Mouse (Mus musculus): ENCODE results near the gene Dnaja1. TPM values are rescaled to one million over a fixed set of nuclear protein-coding genes. Genes with fewer than 3 reads are reported as not detected.

Dnaja1 gene
- polyA plus RNA-seq, 1 experiment from 2014 or later, result 317 TPM

DNA sequence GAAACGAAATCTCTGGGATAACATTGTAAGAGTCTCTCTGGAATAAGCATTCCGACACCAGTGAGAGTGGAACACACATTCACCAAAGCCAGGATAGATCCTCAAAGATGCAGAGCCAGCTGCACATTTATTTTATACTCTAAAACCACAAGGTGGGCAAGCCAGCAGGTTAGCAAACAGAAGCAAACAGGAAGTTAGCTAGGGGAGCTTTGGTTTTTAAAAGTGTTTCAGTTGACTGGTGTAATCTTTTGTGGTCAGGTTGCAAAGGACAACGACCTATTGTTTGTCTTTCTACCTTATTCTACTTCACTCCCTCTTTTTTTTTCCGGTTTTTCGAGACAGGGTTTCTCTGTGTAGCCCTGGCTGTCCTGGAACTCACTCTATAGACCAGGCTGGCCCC, 37.9 kb downstream of the Dnaja1 start:
- H3K27ac ChIP-seq (ENCODE audit: low read depth, low read length), result no peak overlapping the region
- ATAC-seq (replicated peaks; ENCODE audit: insufficient number of reproducible peaks, low FRiP score, low TSS enrichment), result no peak

DNA sequence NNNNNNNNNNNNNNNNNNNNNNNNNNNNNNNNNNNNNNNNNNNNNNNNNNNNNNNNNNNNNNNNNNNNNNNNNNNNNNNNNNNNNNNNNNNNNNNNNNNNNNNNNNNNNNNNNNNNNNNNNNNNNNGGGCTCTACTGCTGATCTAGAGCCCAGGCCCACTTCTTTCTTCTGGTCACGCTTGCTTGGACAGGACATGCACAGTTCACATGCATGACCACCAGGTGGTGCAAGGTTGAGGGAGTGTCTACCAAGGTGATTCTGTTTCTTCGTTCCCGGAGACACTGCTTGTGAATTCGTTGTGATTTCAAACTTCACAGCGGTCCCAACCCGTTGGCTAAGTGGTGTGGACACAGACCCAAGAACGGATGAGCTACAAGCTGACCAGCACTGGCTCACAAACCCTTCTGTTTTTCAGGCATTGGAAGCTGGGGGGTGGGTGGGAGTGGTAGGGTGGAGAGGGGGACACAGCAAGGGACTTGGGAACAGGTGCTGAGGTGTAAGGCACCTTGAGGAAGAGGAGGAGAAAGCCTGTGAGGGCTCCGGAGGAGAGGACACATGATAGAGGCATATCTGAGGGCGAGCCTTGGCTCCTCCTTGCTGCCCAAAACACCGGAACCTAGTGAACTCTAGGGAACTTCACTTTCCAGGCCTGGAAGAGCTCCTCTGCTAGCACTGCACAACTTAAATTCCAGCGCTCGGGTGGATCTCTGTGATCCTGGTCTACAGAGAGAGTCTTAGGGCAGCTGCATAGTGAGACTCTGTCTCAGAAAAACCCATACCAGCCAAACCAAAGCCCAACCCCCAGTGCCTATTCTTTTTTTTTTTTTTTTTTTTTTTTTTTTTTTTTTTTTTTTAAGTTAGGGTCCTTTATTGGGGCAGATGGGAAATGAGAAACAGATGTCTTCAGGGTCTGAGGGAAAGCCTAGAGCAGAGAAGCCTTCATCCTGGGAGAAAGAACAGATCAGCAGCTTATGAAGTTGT, 52.6 kb downstream of the Dnaja1 start:
- Histone ChIP-seq H3K9ac (ENCODE audit: low read depth, low read length) (peak overlapping the region; percentile 54; the same call in 1 of the 2 replicates), H3K4me2 (peak overlapping the region; percentile 65), H3K27ac (ENCODE audit: low read depth, low read length) (no peak overlapping the region), H3K9me3 (replicated peaks; ENCODE audit: control insufficient read depth, low read length) (no peaks in the 10 kb centered on the region), H3K36me3 (ENCODE audit: control insufficient read depth, insufficient read depth, low read length) (no peaks in the 10 kb centered on the region), H3K4me3 (ENCODE audit: low read depth, low read length) (peak overlapping the region; percentile 24), H3K27me3 (ENCODE audit: control insufficient read depth, insufficient read depth, low read length) (no peaks in the 10 kb centered on the region), H3K4me1 (ENCODE audit: control insufficient read depth, insufficient read depth, low read length) (no peaks in the 10 kb centered on the region)
- 14% methylated on average over 12 of the region's 12 CpGs for WGBS (ENCODE audit: insufficient replicate concordance)
- ATAC-seq (replicated peaks; ENCODE audit: insufficient number of reproducible peaks, low FRiP score, low TSS enrichment), result peak; percentile 33; the same call in 1 of the 2 replicates

More for the DNA sequence above, 37.9 kb downstream of the Dnaja1 start:
- 45% methylated on average over 5 of the region's 5 CpGs for WGBS (ENCODE audit: insufficient replicate concordance)
- Histone ChIP-seq H3K27me3 (ENCODE audit: control insufficient read depth, insufficient read depth, low read length) (no peaks in the 10 kb centered on the region), H3K36me3 (ENCODE audit: control insufficient read depth, insufficient read depth, low read length) (peaks cover 4% of the 10 kb centered on the region; the same call in 1 of the 2 replicates), H3K4me1 (ENCODE audit: control insufficient read depth, insufficient read depth, low read length) (no peaks in the 10 kb centered on the region), H3K9ac (ENCODE audit: low read depth, low read length) (no peak overlapping the region), H3K4me2 (no peak overlapping the region), H3K4me3 (ENCODE audit: low read depth, low read length) (no peak overlapping the region), H3K9me3 (replicated peaks; ENCODE audit: control insufficient read depth, low read length) (no peaks in the 10 kb centered on the region)

DNA sequence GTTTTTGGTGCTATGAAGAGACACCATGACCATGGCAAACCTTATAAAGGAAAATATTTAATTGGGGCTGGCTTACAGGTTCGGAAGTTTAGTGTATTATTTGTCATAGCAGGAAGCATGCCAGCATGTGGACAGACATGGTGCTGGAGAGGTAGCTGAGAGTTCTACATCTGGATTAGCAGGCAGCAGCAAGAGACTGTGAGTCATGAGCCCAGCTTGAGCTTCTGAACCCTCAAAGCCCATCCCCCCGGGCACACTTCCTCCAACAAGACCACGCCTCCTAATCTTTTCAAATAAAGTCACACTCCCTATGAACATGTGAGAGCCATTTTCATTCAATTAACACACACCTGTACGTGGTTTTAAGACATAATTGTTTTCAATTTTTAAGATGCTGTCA, 54.5 kb downstream of the Dnaja1 start:
- H3K27me3 ChIP-seq (ENCODE audit: control insufficient read depth, insufficient read depth, low read length), result no peaks in the 10 kb centered on the region
- no peaks in the 10 kb centered on the region for H3K36me3 ChIP-seq (ENCODE audit: control insufficient read depth, insufficient read depth, low read length)
- H3K4me2 ChIP-seq, result no peak overlapping the region
- H3K9me3 ChIP-seq (replicated peaks; ENCODE audit: control insufficient read depth, low read length), result no peaks in the 10 kb centered on the region
- 70% methylated on average over 4 of the region's 4 CpGs for WGBS (ENCODE audit: insufficient replicate concordance)
- no peak overlapping the region for H3K27ac ChIP-seq (ENCODE audit: low read depth, low read length)
- ATAC-seq (replicated peaks; ENCODE audit: insufficient number of reproducible peaks, low FRiP score, low TSS enrichment), result no peak
- H3K9ac ChIP-seq (ENCODE audit: low read depth, low read length), result no peak overlapping the region
- H3K4me1 ChIP-seq (ENCODE audit: control insufficient read depth, insufficient read depth, low read length), result peaks cover 3% of the 10 kb centered on the region
- no peak overlapping the region for H3K4me3 ChIP-seq (ENCODE audit: low read depth, low read length)

DNA sequence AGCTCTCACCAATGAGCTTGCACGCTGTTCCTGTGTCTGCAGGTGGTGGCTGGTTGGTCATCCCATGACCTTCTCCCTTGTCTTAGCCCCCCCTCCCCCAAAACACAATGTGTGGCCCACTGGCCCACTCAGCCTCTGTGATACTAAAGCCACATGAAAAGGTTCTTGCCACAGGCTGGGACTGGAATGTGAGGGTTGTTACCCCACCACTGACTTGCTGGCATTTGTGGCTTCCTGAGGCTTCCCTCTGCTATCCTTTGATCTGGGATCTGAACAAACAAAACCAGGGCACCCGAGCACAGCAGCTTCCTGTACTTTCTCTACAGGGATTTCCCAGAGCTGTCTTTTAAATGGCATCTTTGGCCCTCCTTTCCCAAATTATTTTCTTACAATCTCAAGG, 55.2 kb downstream of the Dnaja1 start:
- H3K4me1 ChIP-seq (ENCODE audit: control insufficient read depth, insufficient read depth, low read length), result peaks cover 6% of the 10 kb centered on the region
- H3K4me3 ChIP-seq (ENCODE audit: low read depth, low read length), result no peak overlapping the region
- no peaks in the 10 kb centered on the region for H3K36me3 ChIP-seq (ENCODE audit: control insufficient read depth, insufficient read depth, low read length)
- no peaks in the 10 kb centered on the region for H3K9me3 ChIP-seq (replicated peaks; ENCODE audit: control insufficient read depth, low read length)
- H3K9ac ChIP-seq (ENCODE audit: low read depth, low read length), result no peak overlapping the region
- H3K27ac ChIP-seq (ENCODE audit: low read depth, low read length), result no peak overlapping the region
- no peak overlapping the region for H3K4me2 ChIP-seq
- no peak for ATAC-seq (replicated peaks; ENCODE audit: insufficient number of reproducible peaks, low FRiP score, low TSS enrichment)
- 30% methylated on average over 2 of the region's 2 CpGs for WGBS (ENCODE audit: insufficient replicate concordance)
- H3K27me3 ChIP-seq (ENCODE audit: control insufficient read depth, insufficient read depth, low read length), result no peaks in the 10 kb centered on the region

DNA sequence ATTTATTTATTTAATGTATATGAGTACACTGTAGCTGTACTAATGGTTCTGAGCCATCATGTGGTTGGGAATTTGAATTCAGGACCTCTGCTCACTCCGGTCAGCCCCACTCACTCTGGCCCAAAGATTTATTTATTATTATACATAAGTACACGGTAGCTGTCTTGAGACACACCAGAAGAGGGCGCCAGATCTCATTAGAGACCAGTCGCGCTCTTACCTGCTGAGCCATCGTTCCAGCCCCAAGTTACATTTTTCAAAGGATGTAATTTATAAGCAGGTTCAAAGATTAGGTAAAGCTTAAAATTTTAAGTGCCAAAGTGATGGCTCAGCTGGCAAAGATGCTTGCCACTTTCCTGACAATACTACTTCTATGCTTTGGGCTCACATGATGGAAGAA, 56.7 kb downstream of the Dnaja1 start:
- no peaks in the 10 kb centered on the region for H3K27me3 ChIP-seq (ENCODE audit: control insufficient read depth, insufficient read depth, low read length)
- no peak overlapping the region for H3K4me3 ChIP-seq (ENCODE audit: low read depth, low read length)
- no peaks in the 10 kb centered on the region for H3K9me3 ChIP-seq (replicated peaks; ENCODE audit: control insufficient read depth, low read length)
- no peak overlapping the region for H3K4me2 ChIP-seq
- H3K9ac ChIP-seq (ENCODE audit: low read depth, low read length), result no peak overlapping the region
- 81% methylated on average over 6 of the region's 6 CpGs for WGBS (ENCODE audit: insufficient replicate concordance)
- no peak for ATAC-seq (replicated peaks; ENCODE audit: insufficient number of reproducible peaks, low FRiP score, low TSS enrichment)
- peaks cover 6% of the 10 kb centered on the region for H3K4me1 ChIP-seq (ENCODE audit: control insufficient read depth, insufficient read depth, low read length)
- H3K27ac ChIP-seq (ENCODE audit: low read depth, low read length), result no peak overlapping the region
- no peaks in the 10 kb centered on the region for H3K36me3 ChIP-seq (ENCODE audit: control insufficient read depth, insufficient read depth, low read length)

DNA sequence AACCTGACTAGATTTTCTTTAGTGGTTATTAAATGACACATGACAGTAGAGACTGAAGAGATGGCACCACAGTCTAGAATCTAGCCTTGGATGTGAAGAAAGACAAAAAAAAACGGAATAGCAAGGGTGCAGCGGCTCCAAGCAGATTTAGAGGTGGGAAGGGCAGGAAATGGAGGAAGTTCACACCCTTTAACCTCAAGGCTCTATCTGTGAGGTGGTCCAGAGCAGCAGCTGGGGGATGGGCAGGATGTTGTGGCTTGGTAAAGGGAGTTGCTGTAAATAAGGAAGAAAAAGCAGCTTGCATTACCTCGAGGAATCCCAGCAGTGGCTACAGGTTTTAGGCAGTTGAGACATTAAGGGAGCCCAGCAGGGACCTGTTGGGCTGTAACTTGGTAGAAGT, 59.2 kb downstream of the Dnaja1 start:
- Histone ChIP-seq H3K4me3 (ENCODE audit: low read depth, low read length) (no peak overlapping the region), H3K36me3 (ENCODE audit: control insufficient read depth, insufficient read depth, low read length) (no peaks in the 10 kb centered on the region), H3K27me3 (ENCODE audit: control insufficient read depth, insufficient read depth, low read length) (no peaks in the 10 kb centered on the region), H3K27ac (ENCODE audit: low read depth, low read length) (peak overlapping the region; percentile 8; the same call in 1 of the 2 replicates), H3K9ac (ENCODE audit: low read depth, low read length) (no peak overlapping the region), H3K4me1 (ENCODE audit: control insufficient read depth, insufficient read depth, low read length) (peaks cover 6% of the 10 kb centered on the region), H3K4me2 (no peak overlapping the region), H3K9me3 (replicated peaks; ENCODE audit: control insufficient read depth, low read length) (no peaks in the 10 kb centered on the region)
- no peak for ATAC-seq (replicated peaks; ENCODE audit: insufficient number of reproducible peaks, low FRiP score, low TSS enrichment)
- 5% methylated on average over 3 of the region's 3 CpGs for WGBS (ENCODE audit: insufficient replicate concordance)

DNA sequence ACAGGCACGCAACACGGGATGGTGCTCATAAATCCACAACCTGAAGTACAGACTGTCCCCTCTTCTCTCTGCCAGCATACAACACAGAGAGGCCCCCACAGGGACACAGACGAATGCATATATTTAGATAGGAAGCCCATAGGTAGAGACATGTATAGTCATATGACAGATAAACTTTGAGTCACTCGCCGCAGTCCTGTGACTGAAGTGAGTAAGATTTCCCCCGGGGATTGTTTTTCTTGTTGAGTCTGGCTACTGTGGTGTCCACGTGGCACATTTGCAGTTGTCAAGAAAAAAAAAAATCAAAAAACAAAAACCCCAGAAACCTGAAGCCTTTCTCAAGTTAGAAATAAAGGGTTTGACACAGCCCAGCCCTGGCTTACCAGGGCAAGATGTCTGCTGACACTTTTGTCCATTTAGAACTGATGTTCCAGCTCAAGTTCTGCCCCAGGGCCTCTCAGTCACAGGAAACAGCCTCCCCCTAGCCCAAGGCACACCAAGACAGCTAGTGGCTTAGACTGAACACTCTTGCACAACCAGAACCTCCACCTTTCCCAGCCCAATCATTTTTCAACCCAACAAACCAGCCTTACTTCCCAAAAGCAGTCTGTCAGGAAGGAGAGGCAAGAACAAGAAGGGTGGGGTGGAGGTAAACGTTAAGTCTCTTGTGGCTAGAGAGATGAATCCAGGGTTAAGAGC, 60.0 kb downstream of the Dnaja1 start:
- 34% methylated on average over 8 of the region's 8 CpGs for WGBS (ENCODE audit: insufficient replicate concordance)
- Histone ChIP-seq H3K4me2 (no peak overlapping the region), H3K9me3 (replicated peaks; ENCODE audit: control insufficient read depth, low read length) (no peaks in the 10 kb centered on the region), H3K4me1 (ENCODE audit: control insufficient read depth, insufficient read depth, low read length) (peaks cover 6% of the 10 kb centered on the region), H3K27ac (ENCODE audit: low read depth, low read length) (0 out of 2 replicates have a peak overlapping the region, but pooled peaks have one; percentile 47), H3K9ac (ENCODE audit: low read depth, low read length) (no peak overlapping the region), H3K4me3 (ENCODE audit: low read depth, low read length) (no peak overlapping the region), H3K36me3 (ENCODE audit: control insufficient read depth, insufficient read depth, low read length) (no peaks in the 10 kb centered on the region), H3K27me3 (ENCODE audit: control insufficient read depth, insufficient read depth, low read length) (no peaks in the 10 kb centered on the region)
- ATAC-seq (replicated peaks; ENCODE audit: insufficient number of reproducible peaks, low FRiP score, low TSS enrichment), result no peak

DNA sequence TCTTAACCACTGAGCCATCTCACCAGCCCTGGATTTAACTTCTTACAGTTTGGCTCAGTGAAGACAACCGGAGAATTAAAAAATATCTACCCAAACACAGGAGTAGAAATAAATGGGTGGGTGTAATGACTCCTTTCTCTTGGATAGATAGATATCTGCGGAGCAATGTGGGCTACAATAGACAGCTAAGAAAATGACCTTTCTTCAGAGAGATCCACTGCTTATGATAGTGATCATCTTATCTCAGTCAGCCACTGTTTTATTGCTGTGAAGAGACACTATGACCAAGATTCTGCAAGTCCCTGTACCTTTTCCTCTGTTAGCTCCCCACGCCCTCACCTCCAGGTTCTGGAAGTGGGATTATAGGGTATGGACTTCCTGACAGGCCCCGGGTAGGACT, 61.1 kb downstream of the Dnaja1 start:
- Histone ChIP-seq H3K4me1 (ENCODE audit: control insufficient read depth, insufficient read depth, low read length) (peaks cover 6% of the 10 kb centered on the region), H3K4me2 (no peak overlapping the region), H3K36me3 (ENCODE audit: control insufficient read depth, insufficient read depth, low read length) (no peaks in the 10 kb centered on the region), H3K27ac (ENCODE audit: low read depth, low read length) (no peak overlapping the region), H3K9ac (ENCODE audit: low read depth, low read length) (no peak overlapping the region), H3K9me3 (replicated peaks; ENCODE audit: control insufficient read depth, low read length) (no peaks in the 10 kb centered on the region), H3K27me3 (ENCODE audit: control insufficient read depth, insufficient read depth, low read length) (no peaks in the 10 kb centered on the region), H3K4me3 (ENCODE audit: low read depth, low read length) (no peak overlapping the region)
- ATAC-seq (replicated peaks; ENCODE audit: insufficient number of reproducible peaks, low FRiP score, low TSS enrichment), result no peak
- WGBS (ENCODE audit: insufficient replicate concordance), result 87% methylated on average over 4 of the region's 4 CpGs

Data from heart, embryonic 11.5 days (tissue).